Mouse (Mus musculus) heart, adult 2 months (tissue): ENCODE data around the gene Peg3. TPM values are rescaled to one million over a fixed set of nuclear protein-coding genes. Genes with fewer than 3 reads are reported as not detected.

Experiments used
- DNase-seq, 2 experiments: peaks; one replicate each; pipeline ENCODE4 v3.0.0; 2021
- H3K27ac ChIP-seq: fragments of 200-600 bp; 2 replicates; pipeline ENCODE4 v1.8.1; 2022
- H3K27me3 ChIP-seq: fragments of 200-500 bp; 2 replicates; pipeline ENCODE4 v1.6.1; 2012; ENCODE audit warnings: mild to moderate bottlenecking, low read length, inconsistent platforms, mixed read lengths; ENCODE audit not compliant: control insufficient read depth, insufficient read depth
- H3K36me3 ChIP-seq: fragments of 200-500 bp; 2 replicates; pipeline ENCODE4 v1.6.1; 2012; ENCODE audit warnings: low read length, inconsistent platforms; ENCODE audit not compliant: control insufficient read depth, insufficient read depth
- H3K4me1 ChIP-seq: fragments of 200-500 bp; 2 replicates; pipeline ENCODE4 v1.6.1; 2011; ENCODE audit warnings: low read length; ENCODE audit not compliant: control insufficient read depth, insufficient read depth
- H3K4me3 ChIP-seq: fragments of 200-600 bp; 2 replicates; pipeline ENCODE4 v1.8.1; 2022
- H3K79me2 ChIP-seq: fragments of 200-500 bp; replicated peaks from 2 replicates; pipeline ENCODE4 v1.6.1; 2012; ENCODE audit warnings: mild to moderate bottlenecking, inconsistent platforms, low read length, moderate library complexity, mixed read lengths; ENCODE audit not compliant: control insufficient read depth, insufficient read depth
- H3K9ac ChIP-seq: fragments of 200-500 bp; 2 replicates; pipeline ENCODE4 v1.6.1; 2012; ENCODE audit warnings: low read depth, mild to moderate bottlenecking, control low read depth, inconsistent platforms, low read length, mixed read lengths
- CTCF ChIP-seq: fragments of 200-600 bp; IDR thresholded peaks from 2 replicates; pipeline ENCODE4 v1.8.1; 2022; ENCODE audit warnings: antibody characterized with exemption, mild to moderate bottlenecking, moderate library complexity
- EP300 ChIP-seq: fragments of 200-500 bp; IDR thresholded peaks from 2 replicates; pipeline ENCODE4 v1.6.1; 2011; ENCODE audit warnings: low read depth, low read length, control low read depth; ENCODE audit not compliant: insufficient read depth
- POLR2A ChIP-seq: fragments of 200-500 bp; IDR thresholded peaks from 2 replicates; pipeline ENCODE4 v1.6.1; 2011; ENCODE audit warnings: mild to moderate bottlenecking, low read depth, low read length, control low read depth; ENCODE audit not compliant: insufficient read depth
- WGBS: fragments of 180-500 bp; shearing (Covaris S2); methylation state at CpG from one replicate; pipeline ENCODE4 v1.1.7; 2018; 5-methylcytosine and 5-hydroxymethylcytosine counted together
- intact Hi-C: fragments of 180-260 bp; cut with DNase I; formaldehyde crosslinking; loops from one replicate; pipeline ENCODE4 v1.15.1; 2025
- polyA plus RNA-seq: library from polyadenylated mRNA; depleted of rRNA; stranded (reverse); fragments of >200 nt; gene quantifications from 2 replicates; pipeline ENCODE4 v1.2.3, GENCODE M21; 2012
- total RNA-seq, 2 experiments: library from RNA; stranded (reverse); gene quantifications; 2 replicates each; pipeline ENCODE4 v1.2.3; 2021

Gene Peg3
- total and polyA plus RNA-seq, 3 experiments = 4.3 to 8.0 (median 5.9) TPM

- DNase-seq = peak; percentile 16 to 26
- Histone ChIP-seq H3K27ac (no peak overlapping the region), H3K27me3 (no peaks in the 10 kb centered on the region), H3K4me1 (no peaks in the 10 kb centered on the region), H3K9ac (no peak overlapping the region), H3K4me3 (no peak overlapping the region), H3K36me3 (no peaks in the 10 kb centered on the region), H3K79me2 (no peaks in the 10 kb centered on the region)
- intact Hi-C loops = no loop called here
- 14% methylated on average over 8 of the region's 8 CpGs for WGBS
- no peak for TF ChIP-seq CTCF
- TF ChIP-seq EP300 = no peak
Observed at GRCm38 (mm10) chr7:6770286-6770685, 40.1 kb upstream of the Peg3 start.

- no peaks in the 10 kb centered on the region for H3K4me1 ChIP-seq
- H3K27ac ChIP-seq = no peak overlapping the region
- intact Hi-C loops = no loop called here
- no peaks in the 10 kb centered on the region for H3K79me2 ChIP-seq
- no peaks in the 10 kb centered on the region for H3K36me3 ChIP-seq
- H3K4me3 ChIP-seq = no peak overlapping the region
- H3K27me3 ChIP-seq = no peaks in the 10 kb centered on the region
- no peak for DNase-seq
- TF ChIP-seq EP300 (no peak), CTCF (no peak)
- 29% methylated on average over 5 of the region's 5 CpGs for WGBS
- no peak overlapping the region for H3K9ac ChIP-seq
Observed at GRCm38 (mm10) chr7:6765240-6765639, 35.0 kb upstream of the Peg3 start.

- 75% methylated on average over 6 of the region's 6 CpGs for WGBS
Observed at GRCm38 (mm10) chr7:6760170-6760569, 29.9 kb upstream of the Peg3 start.

DNA sequence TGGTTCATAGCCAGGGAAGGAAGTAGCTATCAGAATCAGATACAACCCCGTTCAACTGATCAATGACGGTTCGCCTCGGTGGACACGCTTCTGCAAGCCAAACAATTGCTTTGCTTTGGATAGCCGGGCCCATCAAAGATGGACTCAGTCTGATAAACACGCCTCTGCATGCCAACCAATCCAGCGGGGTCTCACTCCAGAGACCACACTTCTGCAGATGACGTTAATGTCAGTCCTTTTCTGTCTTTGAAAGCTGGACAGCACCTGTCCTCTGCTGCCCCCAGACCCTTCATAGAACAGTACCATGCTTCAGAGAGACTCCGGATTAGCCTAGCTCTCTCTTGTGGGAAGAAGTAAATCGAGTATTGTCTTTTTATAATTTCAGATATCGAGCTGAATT, 29.5 kb upstream of the Peg3 start:
- TF ChIP-seq EP300 = no peak
- TF ChIP-seq CTCF = no peak
- TF ChIP-seq POLR2A = no peak
- Histone ChIP-seq H3K9ac (no peak overlapping the region), H3K27ac (no peak overlapping the region), H3K36me3 (no peaks in the 10 kb centered on the region), H3K79me2 (no peaks in the 10 kb centered on the region), H3K4me3 (no peak overlapping the region), H3K4me1 (no peaks in the 10 kb centered on the region), H3K27me3 (no peaks in the 10 kb centered on the region)
- 73% methylated on average over 12 of the region's 12 CpGs for WGBS
- DNase-seq = no peak
- intact Hi-C loops = no loop called here

More at GRCm38 (mm10) chr7:6760170-6760569, 29.9 kb upstream of the Peg3 start:
- Histone ChIP-seq H3K27me3 (no peaks in the 10 kb centered on the region), H3K4me3 (no peak overlapping the region), H3K27ac (no peak overlapping the region), H3K36me3 (no peaks in the 10 kb centered on the region), H3K4me1 (no peaks in the 10 kb centered on the region), H3K9ac (no peak overlapping the region), H3K79me2 (no peaks in the 10 kb centered on the region)
- TF ChIP-seq POLR2A (no peak), EP300 (no peak), CTCF (no peak)
- DNase-seq = no peak
- intact Hi-C loops = no loop called here

- no peaks in the 10 kb centered on the region for H3K79me2 ChIP-seq
- WGBS = 61% methylated on average over 4 of the region's 4 CpGs
- no peaks in the 10 kb centered on the region for H3K4me1 ChIP-seq
- no peak for TF ChIP-seq POLR2A
- TF ChIP-seq EP300 = no peak
- no peak for TF ChIP-seq CTCF
- no peak for DNase-seq
- intact Hi-C loops = no loop called here
- no peak overlapping the region for H3K4me3 ChIP-seq
- H3K9ac ChIP-seq = no peak overlapping the region
- no peaks in the 10 kb centered on the region for H3K27me3 ChIP-seq
- H3K27ac ChIP-seq = no peak overlapping the region
- no peaks in the 10 kb centered on the region for H3K36me3 ChIP-seq
Observed at GRCm38 (mm10) chr7:6756777-6757291, 26.6 kb upstream of the Peg3 start.

DNA sequence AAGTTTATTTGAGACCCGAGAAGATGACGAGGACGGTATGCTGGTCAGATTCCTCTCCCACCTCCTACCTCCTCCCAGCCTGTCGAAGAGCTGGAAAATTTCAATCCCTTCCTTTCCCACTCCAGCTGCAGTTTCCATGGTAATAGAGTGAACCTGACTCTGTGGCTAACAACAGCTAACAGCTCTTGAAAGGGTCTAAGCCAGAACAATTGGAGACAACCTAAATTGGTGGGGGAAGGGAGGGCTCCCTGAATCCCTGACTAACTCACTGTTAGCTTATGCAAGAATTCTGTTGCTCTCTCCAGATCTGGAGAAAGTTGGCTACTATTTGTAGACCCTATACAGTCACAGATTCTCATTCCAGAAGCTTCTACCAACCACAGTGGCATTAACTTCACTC, 23.2 kb upstream of the Peg3 start:
- 33% methylated on average over 4 of the region's 4 CpGs for WGBS
- Histone ChIP-seq H3K27ac (no peak overlapping the region), H3K9ac (no peak overlapping the region), H3K36me3 (no peaks in the 10 kb centered on the region), H3K27me3 (no peaks in the 10 kb centered on the region), H3K4me3 (no peak overlapping the region), H3K79me2 (no peaks in the 10 kb centered on the region), H3K4me1 (no peaks in the 10 kb centered on the region)
- intact Hi-C loops = no loop called here
- DNase-seq = no peak
- no peak for TF ChIP-seq POLR2A
- no peak for TF ChIP-seq EP300
- no peak for TF ChIP-seq CTCF

DNA sequence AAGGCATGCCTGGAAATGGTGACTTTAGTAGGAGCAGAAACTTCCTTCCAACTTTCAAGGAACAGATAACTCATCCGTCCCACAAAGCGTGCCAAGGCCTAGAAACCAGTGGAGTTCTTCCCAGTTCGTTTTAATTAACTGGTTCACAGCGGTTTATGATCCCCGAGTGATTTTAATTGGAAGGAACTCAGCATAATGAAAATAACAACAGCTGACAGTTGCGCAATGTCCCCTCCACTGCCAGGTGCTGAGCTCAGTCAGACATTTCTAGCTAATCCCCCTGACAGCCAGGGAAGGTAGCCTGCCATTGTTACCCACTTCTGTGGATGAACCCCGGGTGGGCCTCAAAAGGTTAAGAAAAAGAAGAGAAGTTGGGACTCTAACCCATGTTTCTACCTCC, 19.0 kb upstream of the Peg3 start:
- TF ChIP-seq EP300 = no peak
- no peak for TF ChIP-seq POLR2A
- 50% methylated on average over 7 of the region's 7 CpGs for WGBS
- intact Hi-C loops = loop anchor here (10.0 kb wide), 1 partner anchor 76 kb away; no protein-coding TSS in a partner anchor
- Histone ChIP-seq H3K79me2 (no peaks in the 10 kb centered on the region), H3K27me3 (no peaks in the 10 kb centered on the region), H3K9ac (no peak overlapping the region), H3K4me3 (no peak overlapping the region), H3K27ac (no peak overlapping the region), H3K36me3 (no peaks in the 10 kb centered on the region), H3K4me1 (no peaks in the 10 kb centered on the region)
- peak; percentile 53 to 66 for DNase-seq
